In the genomic region with DNA sequence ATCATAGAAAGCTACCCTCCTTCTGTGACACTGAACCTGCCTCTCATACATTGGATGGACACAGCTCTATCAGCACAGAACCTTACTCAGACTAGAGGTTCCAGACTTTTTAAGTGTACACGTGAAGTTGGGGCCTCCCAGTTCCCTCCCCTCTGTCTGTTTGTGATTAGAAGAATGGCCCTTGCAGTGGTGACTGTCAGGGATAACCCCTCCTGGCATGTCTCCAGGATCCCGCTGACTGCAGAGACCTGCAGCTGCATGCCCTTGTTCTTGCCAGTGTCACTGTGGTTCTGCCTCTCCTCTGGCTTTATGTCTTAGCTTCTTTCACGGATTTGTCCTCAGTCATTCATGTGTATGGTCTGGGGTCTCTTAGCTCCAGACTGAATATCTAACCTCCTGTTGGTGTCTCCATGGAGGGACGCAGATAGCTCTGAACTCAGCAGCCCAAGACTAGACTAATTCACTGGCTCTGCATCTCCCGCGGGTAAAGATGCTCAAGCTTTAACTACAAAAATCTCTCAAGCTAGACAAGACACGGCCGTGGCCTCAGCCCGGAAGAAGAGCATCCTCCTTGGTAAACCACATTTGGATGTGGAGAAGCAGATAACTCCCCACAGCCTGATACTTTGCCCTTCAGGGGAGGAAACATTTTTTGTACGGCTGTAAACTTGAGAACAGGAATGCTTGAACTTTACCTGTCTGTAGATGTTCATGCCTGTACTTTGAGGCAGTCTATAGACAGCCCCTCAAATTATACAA, we compare ENCODE assay signal across 33 mouse cellular contexts. TPM values are rescaled to one million over a fixed set of nuclear protein-coding genes. Genes with fewer than 3 reads are reported as not detected.
A peak's percentile ranks its signal among the peaks of the same experiment; 100 is the strongest.
DNase-seq lines count a peak whose midpoint lies in the region; ATAC-seq and TF ChIP-seq lines count a peak whose summit lies in the region.
"Had no signal": no experiment of that assay in that cellular context is flagged by ENCODE, and none has a peak within 500 bp of the region (broad histone marks: within the 10 kb centered on the region; RNA-seq: fewer than 3 reads in every experiment).

No protein-coding gene starts in this region.

- no peak overlapping the region for H3K9ac ChIP-seq in heart, embryonic 12.5 days
- H3K9ac ChIP-seq in liver, embryonic 16.5 days (ENCODE audit: low read depth, low read length), result no peak overlapping the region
- H3K9ac ChIP-seq in liver, embryonic 11.5 days (ENCODE audit: low read depth, low read length), result no peak overlapping the region
- H3K9ac ChIP-seq in liver, postnatal 0 days (replicated peaks), result no peak overlapping the region
- H3K9ac ChIP-seq: forebrain, embryonic 15.5 days; hindbrain, embryonic 15.5 days; liver, embryonic 14.5 days; neural tube, embryonic 13.5 days had no signal

- no peak for ATAC-seq in heart, embryonic 12.5 days (ENCODE audit: insufficient number of reproducible peaks, low FRiP score)
- peak; percentile 47; the same call in 1 of the 2 replicates for ATAC-seq in liver, embryonic 16.5 days (ENCODE audit: low read depth)
- ATAC-seq in liver, embryonic 11.5 days (replicated peaks; ENCODE audit: low FRiP score), result no peak
- ATAC-seq in liver, postnatal 0 days, result peak; percentile 78
- ATAC-seq: activated CD4-positive, CD25-positive, alpha-beta regulatory T cell, adult 4 months; forebrain, embryonic 15.5 days; lung, postnatal 0 days had no signal

- H3K27ac ChIP-seq in heart, embryonic 12.5 days (ENCODE audit: poor library complexity, severe bottlenecking), result no peak overlapping the region
- H3K27ac ChIP-seq in liver, embryonic 16.5 days (ENCODE audit: low read length), result no peak overlapping the region
- H3K27ac ChIP-seq in liver, embryonic 11.5 days (ENCODE audit: low read depth, low read length), result no peak overlapping the region
- H3K27ac ChIP-seq in liver, postnatal 0 days (ENCODE audit: low read depth), result no peak overlapping the region
- H3K27ac ChIP-seq: forebrain, embryonic 15.5 days; heart, adult 2 months; hindbrain, embryonic 15.5 days; kidney, postnatal 0 days; liver, embryonic 14.5 days; neural tube, embryonic 13.5 days had no signal

- H3K4me2 ChIP-seq in heart, embryonic 12.5 days, result no peak overlapping the region
- H3K4me2 ChIP-seq in liver, embryonic 16.5 days (ENCODE audit: low read depth, low read length), result no peak overlapping the region
- no peak overlapping the region for H3K4me2 ChIP-seq in liver, embryonic 11.5 days
- no peak overlapping the region for H3K4me2 ChIP-seq in liver, postnatal 0 days (ENCODE audit: low read depth, low read length)
- H3K4me2 ChIP-seq: forebrain, embryonic 15.5 days; hindbrain, embryonic 15.5 days; neural tube, embryonic 13.5 days had no signal

- H3K9me3 ChIP-seq in heart, embryonic 12.5 days (replicated peaks), result no peaks in the 10 kb centered on the region
- H3K9me3 ChIP-seq in liver, embryonic 16.5 days (replicated peaks; ENCODE audit: control insufficient read depth, low read length), result no peaks in the 10 kb centered on the region
- no peaks in the 10 kb centered on the region for H3K9me3 ChIP-seq in liver, embryonic 11.5 days (ENCODE audit: control insufficient read depth, low read length)
- H3K9me3 ChIP-seq in liver, postnatal 0 days (ENCODE audit: low read length), result no peaks in the 10 kb centered on the region
- H3K9me3 ChIP-seq: forebrain, embryonic 15.5 days; G1E; hindbrain, embryonic 15.5 days; neural tube, embryonic 13.5 days had no signal

- no peaks in the 10 kb centered on the region for H3K27me3 ChIP-seq in heart, embryonic 12.5 days (replicated peaks)
- no peaks in the 10 kb centered on the region for H3K27me3 ChIP-seq in liver, embryonic 16.5 days (ENCODE audit: control insufficient read depth, insufficient read depth, low read depth, low read length)
- no peaks in the 10 kb centered on the region for H3K27me3 ChIP-seq in liver, embryonic 11.5 days (replicated peaks; ENCODE audit: control insufficient read depth, insufficient read depth, low read length)
- no peaks in the 10 kb centered on the region for H3K27me3 ChIP-seq in liver, postnatal 0 days (ENCODE audit: insufficient read depth, low read length)
- H3K27me3 ChIP-seq: CH12.LX; forebrain, embryonic 15.5 days; hindbrain, embryonic 15.5 days; neural tube, embryonic 13.5 days had no signal

- 0 out of 2 replicates have a peak, but pooled peaks have one; percentile 19 for TF ChIP-seq EP300 in liver, postnatal 0 days (IDR thresholded peaks at IDR 0.05; ENCODE audit: low read depth)

- no peak for TF ChIP-seq CTCF in liver, postnatal 0 days (IDR thresholded peaks at IDR 0.05; ENCODE audit: low read depth)

- H3K4me3 ChIP-seq in heart, embryonic 12.5 days, result no peak overlapping the region
- no peak overlapping the region for H3K4me3 ChIP-seq in liver, embryonic 16.5 days (ENCODE audit: low read depth, low read length)
- no peak overlapping the region for H3K4me3 ChIP-seq in liver, embryonic 11.5 days (ENCODE audit: low read depth, low read length)
- no peak overlapping the region for H3K4me3 ChIP-seq in liver, postnatal 0 days (ENCODE audit: low read depth, low read length)
- H3K4me3 ChIP-seq: forebrain, embryonic 15.5 days; heart, adult 2 months; hindbrain, embryonic 15.5 days; neural tube, embryonic 13.5 days had no signal

- 81% methylated on average over 10 of the region's 10 CpGs for WGBS in heart, embryonic 12.5 days
- WGBS in liver, embryonic 16.5 days (ENCODE audit: insufficient replicate concordance), result 27% methylated on average over 10 of the region's 10 CpGs
- WGBS in liver, embryonic 11.5 days, result 61% methylated on average over 10 of the region's 10 CpGs
- 46% methylated on average over 10 of the region's 10 CpGs for WGBS in liver, postnatal 0 days (ENCODE audit: insufficient replicate concordance)

- H3K36me3 ChIP-seq in heart, embryonic 12.5 days, result peaks cover 44% of the 10 kb centered on the region
- no peaks in the 10 kb centered on the region for H3K36me3 ChIP-seq in liver, embryonic 16.5 days (ENCODE audit: control insufficient read depth, insufficient read depth)
- peaks cover 2% of the 10 kb centered on the region; the same call in 1 of the 2 replicates for H3K36me3 ChIP-seq in liver, embryonic 11.5 days (ENCODE audit: control insufficient read depth, insufficient read depth, low read length)
- peaks cover 23% of the 10 kb centered on the region for H3K36me3 ChIP-seq in liver, postnatal 0 days (replicated peaks; ENCODE audit: insufficient read depth, low read length)

- no peaks in the 10 kb centered on the region for H3K4me1 ChIP-seq in heart, embryonic 12.5 days (replicated peaks)
- H3K4me1 ChIP-seq in liver, embryonic 16.5 days (ENCODE audit: control insufficient read depth, low read depth, low read length), result no peaks in the 10 kb centered on the region; the same call in 1 of the 2 replicates
- no peaks in the 10 kb centered on the region for H3K4me1 ChIP-seq in liver, embryonic 11.5 days (replicated peaks; ENCODE audit: control insufficient read depth, insufficient read depth, low read length)
- H3K4me1 ChIP-seq in liver, postnatal 0 days (ENCODE audit: insufficient read depth), result no peaks in the 10 kb centered on the region
- H3K4me1 ChIP-seq: forebrain, embryonic 15.5 days; hindbrain, embryonic 15.5 days; neural tube, embryonic 13.5 days had no signal

- peak; percentile 45 for DNase-seq in heart, adult 11 months
- DNase-seq in liver, embryonic 11.5 days (ENCODE audit: low spot score), result no peak
- DNase-seq in liver, postnatal 0 days, result peak; percentile 51
- no peak for DNase-seq in gastrocnemius, postnatal 25 days
- no peak for DNase-seq in thymus, postnatal 36 days
- DNase-seq: adrenal gland, adult 8-10 months; cerebellum, adult 11-12 months; cerebellum, postnatal 25 days; gastrocnemius, postnatal 10 days; heart, adult 2 months; heart, postnatal 36 days; kidney, adult 2 months; midbrain, embryonic 14.5 days; retina, postnatal 1 day; right cerebral cortex, postnatal 25 days; thymus, postnatal 4 days had no signal

RNA-seq across cellular contexts. Expression of gene Gm42517, which starts 22.2 kb away (rescaled TPM):
- polyA plus RNA-seq in heart, embryonic 12.5 days (2016; fragmentation: Nextera tagmentation; extraction: Ambion mirVana), result not detected in 2 replicates
- 0.08 TPM in 1 of 2 replicates, not detected in the other for polyA plus RNA-seq in liver, embryonic 16.5 days (2015; fragmentation: Nextera tagmentation; extraction: Ambion mirVana)
- 0.23 and 0.25 TPM in 2 replicates for polyA plus RNA-seq in liver, embryonic 11.5 days (2014; fragmentation: Nextera tagmentation; extraction: Ambion mirVana)
- polyA plus RNA-seq in liver, postnatal 0 days (2015; fragmentation: Nextera tagmentation; extraction: Ambion mirVana), result 0.14 TPM in 1 of 2 replicates, not detected in the other
- total RNA-seq in gastrocnemius, postnatal 25 days (2021), result under 1 TPM; 0.38 to 0.56 TPM
- total RNA-seq: CH12.LX, G1E had no signal
- polyA plus RNA-seq: activated CD4-positive, CD25-positive, alpha-beta regulatory T cell, adult 4 months; G1E; intestine, embryonic 14.5 days; limb, embryonic 11.5 days; stomach, embryonic 14.5 days had no signal

RNA-seq across cellular contexts. Expression of gene Pigg, which starts 33.1 kb away (rescaled TPM):
- polyA plus RNA-seq in heart, embryonic 12.5 days (2016; fragmentation: Nextera tagmentation; extraction: Ambion mirVana), result 7.7 and 8.1 TPM in 2 replicates
- polyA plus RNA-seq in liver, embryonic 16.5 days (2015; fragmentation: Nextera tagmentation; extraction: Ambion mirVana), result 2.8 and 3.6 TPM in 2 replicates
- polyA plus RNA-seq in liver, embryonic 11.5 days (2014; fragmentation: Nextera tagmentation; extraction: Ambion mirVana), result 3.9 and 4.6 TPM in 2 replicates
- polyA plus RNA-seq in liver, postnatal 0 days (2015; fragmentation: Nextera tagmentation; extraction: Ambion mirVana), result 1.7 and 1.9 TPM in 2 replicates
- 1 to 10 TPM; 3.2 to 3.9 TPM for total RNA-seq in gastrocnemius, postnatal 25 days (2021)

RNA-seq across cellular contexts. Expression of gene Pde6b, which starts 42.7 kb away (rescaled TPM):
- polyA plus RNA-seq in heart, embryonic 12.5 days (2016; fragmentation: Nextera tagmentation; extraction: Ambion mirVana), result 0.21 and 0.23 TPM in 2 replicates
- polyA plus RNA-seq in liver, embryonic 16.5 days (2015; fragmentation: Nextera tagmentation; extraction: Ambion mirVana), result 0.16 TPM in 1 of 2 replicates, not detected in the other
- 0.22 and 0.48 TPM in 2 replicates for polyA plus RNA-seq in liver, embryonic 11.5 days (2014; fragmentation: Nextera tagmentation; extraction: Ambion mirVana)
- 0.06 and 0.15 TPM in 2 replicates for polyA plus RNA-seq in liver, postnatal 0 days (2015; fragmentation: Nextera tagmentation; extraction: Ambion mirVana)
- total RNA-seq in gastrocnemius, postnatal 25 days (2021), result not detected
- total RNA-seq: adrenal gland, adult 8-10 months; CH12.LX; gastrocnemius, postnatal 10 days; heart, adult 2 months; heart, postnatal 36 days had no signal
- polyA plus RNA-seq: embryonic facial prominence, embryonic 14.5 days; forebrain, embryonic 15.5 days; G1E; heart, adult 2 months; heart, embryonic 14.5 days; kidney, adult 2 months; lung, postnatal 0 days; spleen, adult 2 months had no signal

Comparison
In these comparisons a context has a peak if more than half of its experiments do, and no peak if none do; other contexts are left out.
1. DNase-seq: peak in heart, adult 11 months (single experiment) and liver, postnatal 0 days (single experiment); none in liver, embryonic 11.5 days (single experiment), gastrocnemius, postnatal 25 days (single experiment) and thymus, postnatal 36 days (0 of 2).
2. ATAC-seq: peak in liver, embryonic 16.5 days (single experiment) and liver, postnatal 0 days (single experiment); none in heart, embryonic 12.5 days (single experiment) and liver, embryonic 11.5 days (single experiment).